Comparison of ENCODE assay signal across 20 mouse cellular contexts in genomic region chr1:78187788-78188173, GRCm38 (mm10). TPM values are rescaled to one million over a fixed set of nuclear protein-coding genes. Genes with fewer than 3 reads are reported as not detected.
A peak's percentile ranks its signal among the peaks of the same experiment; 100 is the strongest.
DNase-seq lines count a peak whose midpoint lies in the region; ATAC-seq lines count a peak whose summit lies in the region.
"Had no signal": no experiment of that assay in that cellular context is flagged by ENCODE, and none has a peak within 500 bp of the region (broad histone marks: within the 10 kb centered on the region; RNA-seq: fewer than 3 reads in every experiment).

No protein-coding gene starts in this region.

- WGBS in midbrain, embryonic 10.5 days: 6% methylated on average over 6 of the region's 6 CpGs
- WGBS in midbrain, embryonic 15.5 days: 10% methylated on average over 6 of the region's 6 CpGs
- WGBS in embryonic facial prominence, embryonic 14.5 days: 16% methylated on average over 6 of the region's 6 CpGs
- WGBS in hindbrain, embryonic 16.5 days: 6% methylated on average over 6 of the region's 6 CpGs

- no peaks in the 10 kb centered on the region for H3K9me3 ChIP-seq in midbrain, embryonic 10.5 days (replicated peaks)
- H3K9me3 ChIP-seq in midbrain, embryonic 15.5 days: no peaks in the 10 kb centered on the region
- H3K9me3 ChIP-seq in embryonic facial prominence, embryonic 14.5 days (ENCODE audit: control insufficient read depth, low read length): no peaks in the 10 kb centered on the region
- no peaks in the 10 kb centered on the region for H3K9me3 ChIP-seq in hindbrain, embryonic 16.5 days (ENCODE audit: control insufficient read depth, low read length)
- H3K9me3 ChIP-seq: liver, embryonic 13.5 days; megakaryocyte, embryonic 14.5 days had no signal

- peaks cover 100% of the 10 kb centered on the region for H3K27me3 ChIP-seq in midbrain, embryonic 10.5 days (ENCODE audit: low read depth, poor library complexity, severe bottlenecking)
- peaks cover 52% of the 10 kb centered on the region for H3K27me3 ChIP-seq in midbrain, embryonic 15.5 days (replicated peaks)
- peaks cover 74% of the 10 kb centered on the region for H3K27me3 ChIP-seq in embryonic facial prominence, embryonic 14.5 days (replicated peaks; ENCODE audit: control insufficient read depth, insufficient read depth, low read length)
- peaks cover 32% of the 10 kb centered on the region for H3K27me3 ChIP-seq in hindbrain, embryonic 16.5 days (replicated peaks; ENCODE audit: control insufficient read depth, insufficient read depth, low read length)

- no peak for ATAC-seq in midbrain, embryonic 15.5 days (replicated peaks)
- no peak for ATAC-seq in embryonic facial prominence, embryonic 14.5 days (ENCODE audit: low read depth)
- ATAC-seq in hindbrain, embryonic 16.5 days: no peak
- no peak for ATAC-seq in granulocyte monocyte progenitor cell, adult 5-6 weeks (replicated peaks; ENCODE audit: poor library complexity, severe bottlenecking)
- ATAC-seq: lung, postnatal 0 days had no signal

- peaks cover 36% of the 10 kb centered on the region for H3K36me3 ChIP-seq in midbrain, embryonic 10.5 days
- no peaks in the 10 kb centered on the region for H3K36me3 ChIP-seq in midbrain, embryonic 15.5 days (replicated peaks)
- H3K36me3 ChIP-seq in embryonic facial prominence, embryonic 14.5 days (ENCODE audit: control insufficient read depth, insufficient read depth, low read length): peaks cover 5% of the 10 kb centered on the region; the same call in 1 of the 2 replicates
- no peaks in the 10 kb centered on the region for H3K36me3 ChIP-seq in hindbrain, embryonic 16.5 days (ENCODE audit: control insufficient read depth, insufficient read depth, low read length)
- H3K36me3 ChIP-seq: liver, embryonic 13.5 days had no signal

- no peak for DNase-seq in midbrain, embryonic 10.5 days (ENCODE audit: low spot score)
- no peak for DNase-seq in embryonic facial prominence, embryonic 14.5 days (ENCODE audit: low spot score)
- DNase-seq in yolk sac, embryonic 10.5 days (ENCODE audit: low spot score): peak; percentile 7
- DNase-seq in right cerebral cortex, postnatal 10 days (ENCODE audit: low spot score in 2 of 2): no peak
- DNase-seq: adrenal gland, adult 8-10 months; cerebellum, adult 8-10 months; heart, postnatal 10 days; kidney, postnatal 36 days; liver, embryonic 13.5 days; right cerebral cortex, adult 18-20 months had no signal

- peak overlapping the region; percentile 75 for H3K4me3 ChIP-seq in midbrain, embryonic 10.5 days
- no peak overlapping the region for H3K4me3 ChIP-seq in midbrain, embryonic 15.5 days
- H3K4me3 ChIP-seq in embryonic facial prominence, embryonic 14.5 days (ENCODE audit: low read depth, low read length): peak overlapping the region; percentile 62; the same call in 1 of the 2 replicates
- no peak overlapping the region for H3K4me3 ChIP-seq in hindbrain, embryonic 16.5 days (ENCODE audit: low read length)
- H3K4me3 ChIP-seq: liver, embryonic 13.5 days; megakaryocyte, embryonic 14.5 days had no signal

- H3K4me1 ChIP-seq in midbrain, embryonic 10.5 days: peaks cover 91% of the 10 kb centered on the region
- peaks cover 12% of the 10 kb centered on the region for H3K4me1 ChIP-seq in midbrain, embryonic 15.5 days
- no peaks in the 10 kb centered on the region; the same call in 1 of the 2 replicates for H3K4me1 ChIP-seq in embryonic facial prominence, embryonic 14.5 days (ENCODE audit: control insufficient read depth, insufficient read depth, low read length)
- H3K4me1 ChIP-seq in hindbrain, embryonic 16.5 days (ENCODE audit: control insufficient read depth, insufficient read depth, low read depth, low read length): peaks cover 9% of the 10 kb centered on the region
- H3K4me1 ChIP-seq: liver, embryonic 13.5 days had no signal

- peak overlapping the region; percentile 95 for H3K27ac ChIP-seq in midbrain, embryonic 10.5 days (replicated peaks)
- no peak overlapping the region for H3K27ac ChIP-seq in midbrain, embryonic 15.5 days
- peak overlapping the region; percentile 52; the same call in 1 of the 2 replicates for H3K27ac ChIP-seq in embryonic facial prominence, embryonic 14.5 days (replicated peaks; ENCODE audit: low read depth, low read length)
- H3K27ac ChIP-seq in hindbrain, embryonic 16.5 days (ENCODE audit: low read depth, low read length): no peak overlapping the region
- H3K27ac ChIP-seq: liver, embryonic 13.5 days had no signal

- no peak overlapping the region for H3K4me2 ChIP-seq in midbrain, embryonic 15.5 days
- peak overlapping the region; percentile 82 for H3K4me2 ChIP-seq in embryonic facial prominence, embryonic 14.5 days (ENCODE audit: low read depth, low read length)
- peak overlapping the region; percentile 9; the same call in 1 of the 2 replicates for H3K4me2 ChIP-seq in hindbrain, embryonic 16.5 days (ENCODE audit: low read length)
- H3K4me2 ChIP-seq: liver, embryonic 13.5 days had no signal

- H3K9ac ChIP-seq in midbrain, embryonic 15.5 days: no peak overlapping the region
- peak overlapping the region; percentile 54 for H3K9ac ChIP-seq in embryonic facial prominence, embryonic 14.5 days (ENCODE audit: low read depth, low read length)
- no peak overlapping the region for H3K9ac ChIP-seq in hindbrain, embryonic 16.5 days (ENCODE audit: low read depth, low read length)
- H3K9ac ChIP-seq: liver, embryonic 13.5 days had no signal

RNA-seq across cellular contexts. Expression of gene Pax3, which starts 9.2 kb away (rescaled TPM):
- 33.6 and 34.3 TPM in 2 replicates for polyA plus RNA-seq in midbrain, embryonic 10.5 days (2016; fragmentation: Nextera tagmentation; extraction: Ambion mirVana)
- 11.4 and 14.4 TPM in 2 replicates for polyA plus RNA-seq in midbrain, embryonic 15.5 days (2015; fragmentation: Nextera tagmentation; extraction: Ambion mirVana)
- 9.4 and 12.4 TPM in 2 replicates for polyA plus RNA-seq in embryonic facial prominence, embryonic 14.5 days (2014; fragmentation: Nextera tagmentation; extraction: Ambion mirVana)
- 11.7 and 12.5 TPM in 2 replicates for polyA plus RNA-seq in hindbrain, embryonic 16.5 days (2015; fragmentation: Nextera tagmentation; extraction: Ambion mirVana)
- not detected in 2 replicates for total RNA-seq in granulocyte monocyte progenitor cell, adult 5-6 weeks (2014; fragmentation: Nextera tagmentation)
- total RNA-seq in granulocyte monocyte progenitor cell, adult 5-6 weeks (2017): not detected in 2 replicates
- total RNA-seq: adrenal gland, adult 8-10 months; gastrocnemius, adult 8-10 months; layer of hippocampus, postnatal 14 days; left cerebral cortex, postnatal 36 days had no signal
- polyA plus RNA-seq: cortical plate, adult 2 months; intestine, embryonic 14.5 days; lung, postnatal 0 days had no signal

Comparison
In these comparisons a context has a peak if more than half of its experiments do, and no peak if none do; other contexts are left out.
1. H3K27ac ChIP-seq: peak in midbrain, embryonic 10.5 days (single experiment) and embryonic facial prominence, embryonic 14.5 days (single experiment); none in midbrain, embryonic 15.5 days (single experiment) and hindbrain, embryonic 16.5 days (single experiment).
2. H3K4me3 ChIP-seq: peak in midbrain, embryonic 10.5 days (single experiment) and embryonic facial prominence, embryonic 14.5 days (single experiment); none in midbrain, embryonic 15.5 days (single experiment) and hindbrain, embryonic 16.5 days (single experiment).